Mouse (Mus musculus) large intestine, adult 2 months (tissue): ENCODE results near the gene Zfp622. TPM values are rescaled to one million over a fixed set of nuclear protein-coding genes. Genes with fewer than 3 reads are reported as not detected.

ENCODE experiments used
- polyA plus RNA-seq: library from polyadenylated mRNA; depleted of rRNA; stranded (reverse); fragments of >200 nt; gene quantifications from 2 replicates; pipeline ENCODE4 v1.2.3, GENCODE M21; 2012; rRNA removed

Zfp622 gene
- polyA plus RNA-seq, 1 experiment = 15.2 TPM

Other genes with a start within 250 kb of the Zfp622 start
- gene Retreg1, start 141.2 kb upstream of the Zfp622 start, polyA plus RNA-seq = 4.1 and 5.0 TPM in 2 replicates